Mouse (Mus musculus) cortical plate, adult 2 months (tissue): ENCODE data around the gene Krtap4-2.

Experiments used
- CTCF ChIP-seq: fragments of 200-500 bp; IDR thresholded peaks from 2 replicates; pipeline ENCODE4 v1.5.1; 2011; ENCODE audit warnings: mild to moderate bottlenecking, control low read depth, low read length; ENCODE audit not compliant: insufficient read depth; ENCODE audit errors: extremely low read depth
- POLR2A ChIP-seq: fragments of 200-500 bp; IDR thresholded peaks from 2 replicates; pipeline ENCODE4 v1.6.1; 2011; ENCODE audit warnings: mild to moderate bottlenecking, low read length, control low read depth; ENCODE audit not compliant: insufficient read depth; ENCODE audit errors: extremely low read depth

- TF ChIP-seq POLR2A (no peak), CTCF (no peak)
Measured at GRCm38 (mm10) chr11:99659256-99659655, 24.4 kb upstream of the Krtap4-2 start.
